Mouse (Mus musculus): Measurements from ENCODE around the gene Rhox10. TPM values are rescaled to one million over a fixed set of nuclear protein-coding genes. Genes with fewer than 3 reads are reported as not detected.
"Not testable (repeated sequence)": the region's sequence is repeated elsewhere in the genome, so short reads cannot be mapped to it uniquely, and the experiment has no call there.

The Rhox10 gene
- not detected in 2 replicates for polyA plus RNA-seq (2015; fragmentation: Nextera tagmentation; extraction: Ambion mirVana)

- ATAC-seq (ENCODE audit: insufficient number of reproducible peaks, low FRiP score, low TSS enrichment, low read depth) = no peak
- H3K4me1 ChIP-seq = no peaks in the 10 kb centered on the region
- no peak within 1 kb of the TSS for H3K27ac ChIP-seq
- no peaks in the 10 kb centered on the region for H3K9me3 ChIP-seq
- no peak within 1 kb of the TSS for H3K4me3 ChIP-seq
- no peaks in the 10 kb centered on the region for H3K36me3 ChIP-seq
- H3K4me2 ChIP-seq = no peak within 1 kb of the TSS
- no peak within 1 kb of the TSS for H3K9ac ChIP-seq
- 90% methylated on average over 11 of the region's 11 CpGs for WGBS
- no peaks in the 10 kb centered on the region for H3K27me3 ChIP-seq
These were observed at the start of gene Rhox10 for GRCm38 (mm10) chrX:38066175-38066574. Gene Rhox10, plus strand, starts transcription at chrX:38066475.

DNA sequence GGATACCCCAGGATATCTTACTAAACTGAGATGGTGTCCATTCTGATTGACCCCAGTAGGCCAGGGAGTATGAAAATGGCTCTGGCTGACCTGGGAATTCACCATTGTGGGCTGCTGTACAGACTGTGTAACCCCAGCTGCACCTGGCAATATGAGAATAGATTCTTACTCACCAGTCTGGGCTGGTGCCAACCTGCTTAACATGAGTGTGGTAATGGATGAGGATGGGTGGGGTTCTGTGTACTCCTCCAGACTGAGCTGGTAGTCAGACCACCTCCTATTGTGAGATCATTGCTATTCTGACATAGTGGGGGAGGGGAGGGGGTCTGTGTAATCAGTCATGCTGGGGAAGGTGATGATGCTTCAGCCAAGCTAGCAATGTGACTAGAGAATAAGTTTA, 47.7 kb upstream of the Rhox10 start, which contains the start of gene Btg1-ps1:
TSS of gene Btg1-ps1 (minus strand) at position 219 of the 400 bp plus-strand sequence.
- not testable (repeated sequence) for H3K9me3 ChIP-seq; H3K4me1 ChIP-seq; H3K27me3 ChIP-seq; H3K27ac ChIP-seq; H3K36me3 ChIP-seq; H3K4me3 ChIP-seq; ATAC-seq (ENCODE audit: insufficient number of reproducible peaks, low FRiP score, low TSS enrichment, low read depth); H3K4me2 ChIP-seq; H3K9ac ChIP-seq

DNA sequence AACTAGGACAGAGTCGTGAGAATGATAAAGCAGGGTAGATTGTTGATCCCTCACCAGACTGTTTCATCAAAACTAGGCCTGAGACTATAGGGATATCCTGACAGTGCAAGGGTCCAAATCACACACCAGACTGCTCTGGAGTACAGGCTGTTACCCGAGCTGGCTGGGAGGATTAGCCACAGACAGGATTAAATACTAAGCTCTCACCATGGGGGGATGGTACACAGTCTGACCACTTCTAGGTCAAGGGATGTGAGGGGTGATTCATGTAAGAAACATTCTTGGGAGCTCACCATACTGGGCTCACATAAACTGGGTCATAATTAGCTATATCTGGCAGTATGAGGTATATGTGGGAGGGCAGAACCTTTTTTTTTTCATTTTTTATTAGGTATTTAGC, 32.4 kb upstream of the Rhox10 start:
- WGBS = 53% methylated on average over 2 of the region's 2 CpGs
- no peak overlapping the region for H3K4me3 ChIP-seq
- H3K36me3 ChIP-seq = no peaks in the 10 kb centered on the region
- H3K9me3 ChIP-seq = no peaks in the 10 kb centered on the region
- H3K9ac ChIP-seq = no peak overlapping the region
- no peak overlapping the region for H3K4me2 ChIP-seq
- no peak overlapping the region for H3K27ac ChIP-seq
- ATAC-seq (ENCODE audit: insufficient number of reproducible peaks, low FRiP score, low TSS enrichment, low read depth) = no peak
- H3K4me1 ChIP-seq = no peaks in the 10 kb centered on the region
- H3K27me3 ChIP-seq = no peaks in the 10 kb centered on the region

DNA sequence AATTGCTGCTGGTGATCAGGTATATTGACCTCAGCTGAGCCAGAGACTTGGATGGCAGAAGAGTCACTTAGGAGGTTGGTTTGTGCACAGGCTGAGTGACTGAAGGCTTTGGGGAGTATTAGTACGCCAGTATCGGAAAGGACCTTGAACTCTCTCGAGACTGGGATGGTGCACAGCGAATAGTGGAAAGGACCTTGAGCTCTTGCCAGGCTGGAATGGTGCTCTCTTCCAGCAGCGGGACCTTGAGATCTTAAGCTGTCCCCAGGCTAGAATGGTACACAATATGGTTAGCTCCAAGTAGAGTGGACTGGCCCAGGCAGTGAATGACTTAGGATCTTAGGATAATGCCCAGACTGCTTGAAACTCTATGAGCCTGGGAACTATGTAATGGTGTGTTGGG, 26.6 kb upstream of the Rhox10 start:
- H3K27me3 ChIP-seq = no peaks in the 10 kb centered on the region
- no peaks in the 10 kb centered on the region for H3K4me1 ChIP-seq
- H3K4me3 ChIP-seq = no peak overlapping the region
- no peak overlapping the region for H3K27ac ChIP-seq
- H3K4me2 ChIP-seq = no peak overlapping the region
- no peak for ATAC-seq (ENCODE audit: insufficient number of reproducible peaks, low FRiP score, low TSS enrichment, low read depth)
- 89% methylated on average over 5 of the region's 5 CpGs for WGBS
- H3K9me3 ChIP-seq = no peaks in the 10 kb centered on the region
- no peak overlapping the region for H3K9ac ChIP-seq
- H3K36me3 ChIP-seq = no peaks in the 10 kb centered on the region

DNA sequence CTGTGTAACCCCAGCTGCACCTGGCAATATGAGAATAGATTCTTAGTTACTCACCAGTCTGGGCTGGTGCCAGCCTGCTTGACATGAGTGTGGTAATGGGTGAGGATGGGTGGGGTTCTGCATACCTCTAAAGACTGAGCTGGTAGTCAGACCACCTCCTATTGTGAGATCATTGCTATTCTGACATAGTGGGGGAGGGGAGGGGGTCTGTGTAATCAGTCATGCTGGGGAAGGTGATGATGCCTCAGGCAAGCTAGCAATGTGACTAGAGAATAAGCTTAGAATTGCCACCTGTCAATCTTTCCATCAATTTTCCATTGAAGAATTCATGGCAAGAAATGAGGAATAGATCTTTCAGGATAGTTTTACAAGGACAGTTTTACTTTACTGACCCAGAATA, 23.3 kb upstream of the Rhox10 start, which contains the start of gene Btg1-ps2:
TSS of gene Btg1-ps2 (minus strand) at position 101 of the 400 bp plus-strand sequence.
- H3K36me3 ChIP-seq; H3K4me3 ChIP-seq; H3K9me3 ChIP-seq; H3K27me3 ChIP-seq; H3K27ac ChIP-seq; H3K4me2 ChIP-seq; ATAC-seq (ENCODE audit: insufficient number of reproducible peaks, low FRiP score, low TSS enrichment, low read depth); H3K4me1 ChIP-seq; H3K9ac ChIP-seq: not testable (repeated sequence)

- no peak overlapping the region for H3K9ac ChIP-seq
- H3K36me3 ChIP-seq = no peaks in the 10 kb centered on the region
- no peak for ATAC-seq (ENCODE audit: insufficient number of reproducible peaks, low FRiP score, low TSS enrichment, low read depth)
- WGBS = 0% methylated on average over 1 of the region's 1 CpGs
- H3K4me1 ChIP-seq = no peaks in the 10 kb centered on the region
- H3K9me3 ChIP-seq = no peaks in the 10 kb centered on the region
- H3K4me3 ChIP-seq = no peak overlapping the region
- H3K27me3 ChIP-seq = no peaks in the 10 kb centered on the region
- H3K27ac ChIP-seq = no peak overlapping the region
- H3K4me2 ChIP-seq = no peak overlapping the region
These were observed 4.7 kb upstream of the Rhox10 start for GRCm38 (mm10) chrX:38061544-38061943.

GRCm38 (mm10) chrX:38084226-38084625, 18.0 kb downstream of the Rhox10 start:
- no peak for ATAC-seq (ENCODE audit: insufficient number of reproducible peaks, low FRiP score, low TSS enrichment, low read depth)
- no peaks in the 10 kb centered on the region for H3K4me1 ChIP-seq
- H3K27ac ChIP-seq = no peak overlapping the region
- no peak overlapping the region for H3K9ac ChIP-seq
- H3K9me3 ChIP-seq = no peaks in the 10 kb centered on the region
- H3K4me2 ChIP-seq = no peak overlapping the region
- 17% methylated on average over 12 of the region's 12 CpGs for WGBS
- no peaks in the 10 kb centered on the region for H3K27me3 ChIP-seq
- H3K4me3 ChIP-seq = no peak overlapping the region
- no peaks in the 10 kb centered on the region for H3K36me3 ChIP-seq

GRCm38 (mm10) chrX:38085041-38085440, 18.8 kb downstream of the Rhox10 start, which contains the start of gene Rhox11:
Gene Rhox11, minus strand, starts transcription at chrX:38085141.
- H3K4me1 ChIP-seq = no peaks in the 10 kb centered on the region
- no peak within 1 kb of the TSS for H3K4me3 ChIP-seq
- H3K27ac ChIP-seq = no peak within 1 kb of the TSS
- no peak within 1 kb of the TSS for H3K4me2 ChIP-seq
- H3K9ac ChIP-seq = no peak within 1 kb of the TSS
- H3K27me3 ChIP-seq = no peaks in the 10 kb centered on the region
- H3K36me3 ChIP-seq = no peaks in the 10 kb centered on the region
- ATAC-seq (ENCODE audit: insufficient number of reproducible peaks, low FRiP score, low TSS enrichment, low read depth) = no peak
- WGBS = 83% methylated on average over 9 of the region's 9 CpGs
- no peaks in the 10 kb centered on the region for H3K9me3 ChIP-seq

DNA sequence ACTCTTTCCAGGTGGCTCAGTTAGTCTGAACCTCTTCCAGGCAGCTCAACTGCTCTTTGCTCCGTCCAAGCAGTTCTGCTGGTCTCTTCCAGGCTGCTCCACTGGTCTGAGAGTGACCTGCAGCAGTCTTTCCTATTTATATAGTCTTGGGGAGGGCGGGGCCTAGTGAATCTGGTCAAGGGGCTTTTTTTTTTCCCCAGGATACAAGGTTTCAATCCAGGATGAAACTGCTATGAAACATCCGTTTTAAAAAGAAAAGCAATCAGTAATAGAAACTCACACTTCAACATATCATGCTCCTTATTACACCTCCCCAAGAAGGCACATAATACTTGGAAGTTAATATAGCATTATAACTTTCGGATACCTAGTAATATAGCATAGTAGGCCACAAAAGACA, 44.5 kb downstream of the Rhox10 start, which contains the start of gene Rhox12:
TSS of gene Rhox12 (minus strand) at position 101 of the 400 bp plus-strand sequence.
- Histone ChIP-seq H3K9me3 (no peaks in the 10 kb centered on the region), H3K27me3 (no peaks in the 10 kb centered on the region), H3K4me3 (no peak within 1 kb of the TSS), H3K9ac (no peak within 1 kb of the TSS), H3K4me1 (no peaks in the 10 kb centered on the region), H3K4me2 (no peak within 1 kb of the TSS), H3K27ac (no peak within 1 kb of the TSS), H3K36me3 (no peaks in the 10 kb centered on the region)
- ATAC-seq (ENCODE audit: insufficient number of reproducible peaks, low FRiP score, low TSS enrichment, low read depth) = no peak
- 65% methylated on average over 4 of the region's 4 CpGs for WGBS

GRCm38 (mm10) chrX:38120982-38121381, 54.7 kb downstream of the Rhox10 start, which contains the start of gene Rhox13:
Gene Rhox13, plus strand, starts transcription at chrX:38121219.
- Histone ChIP-seq H3K27me3 (no peaks in the 10 kb centered on the region), H3K4me1 (no peaks in the 10 kb centered on the region), H3K36me3 (no peaks in the 10 kb centered on the region), H3K27ac (no peak within 1 kb of the TSS), H3K4me2 (no peak within 1 kb of the TSS), H3K4me3 (no peak within 1 kb of the TSS), H3K9ac (no peak within 1 kb of the TSS), H3K9me3 (no peaks in the 10 kb centered on the region)
- 96% methylated on average over 20 of the region's 20 CpGs for WGBS
- ATAC-seq (ENCODE audit: insufficient number of reproducible peaks, low FRiP score, low TSS enrichment, low read depth) = no peak

Other genes with a start within 250 kb of the Rhox10 start
- gene Rhox6, start 239.6 kb upstream of the Rhox10 start, polyA plus RNA-seq (2015; fragmentation: Nextera tagmentation; extraction: Ambion mirVana) = 0.41 and 0.78 TPM in 2 replicates
- not detected in 2 replicates for gene Rhox7a, start 234.8 kb upstream of the Rhox10 start, polyA plus RNA-seq (2015; fragmentation: Nextera tagmentation; extraction: Ambion mirVana)
- not detected in 2 replicates for gene Rhox8, start 187.5 kb upstream of the Rhox10 start, polyA plus RNA-seq (2015; fragmentation: Nextera tagmentation; extraction: Ambion mirVana)
- not detected in 2 replicates for gene Rhox7b, start 169.2 kb upstream of the Rhox10 start, polyA plus RNA-seq (2015; fragmentation: Nextera tagmentation; extraction: Ambion mirVana)
- not detected in 2 replicates for gene Rhox9, start 164.7 kb upstream of the Rhox10 start, polyA plus RNA-seq (2015; fragmentation: Nextera tagmentation; extraction: Ambion mirVana)
- not detected in 2 replicates for gene Btg1-ps1, start 47.7 kb upstream of the Rhox10 start, polyA plus RNA-seq (2015; fragmentation: Nextera tagmentation; extraction: Ambion mirVana)
- gene Btg1-ps2, start 23.4 kb upstream of the Rhox10 start, polyA plus RNA-seq (2015; fragmentation: Nextera tagmentation; extraction: Ambion mirVana) = not detected in 2 replicates
- not detected in 2 replicates for gene Rhox11, start 18.7 kb downstream of the Rhox10 start, polyA plus RNA-seq (2015; fragmentation: Nextera tagmentation; extraction: Ambion mirVana)
- not detected in 2 replicates for gene Rhox12, start 44.4 kb downstream of the Rhox10 start, polyA plus RNA-seq (2015; fragmentation: Nextera tagmentation; extraction: Ambion mirVana)
- not detected in 2 replicates for gene Rhox13, start 54.7 kb downstream of the Rhox10 start, polyA plus RNA-seq (2015; fragmentation: Nextera tagmentation; extraction: Ambion mirVana)
- 2.9 and 4.1 TPM in 2 replicates for gene Zbtb33, start 123.3 kb downstream of the Rhox10 start, polyA plus RNA-seq (2015; fragmentation: Nextera tagmentation; extraction: Ambion mirVana)
- 33.7 and 35.2 TPM in 2 replicates for gene Tmem255a, start 186.0 kb downstream of the Rhox10 start, polyA plus RNA-seq (2015; fragmentation: Nextera tagmentation; extraction: Ambion mirVana)
- gene Atp1b4, start 249.7 kb downstream of the Rhox10 start, polyA plus RNA-seq (2015; fragmentation: Nextera tagmentation; extraction: Ambion mirVana) = 10.3 and 35.1 TPM in 2 replicates